Mouse (Mus musculus): Measurements from ENCODE around the gene Ccdc9b.

The Ccdc9b gene

DNA sequence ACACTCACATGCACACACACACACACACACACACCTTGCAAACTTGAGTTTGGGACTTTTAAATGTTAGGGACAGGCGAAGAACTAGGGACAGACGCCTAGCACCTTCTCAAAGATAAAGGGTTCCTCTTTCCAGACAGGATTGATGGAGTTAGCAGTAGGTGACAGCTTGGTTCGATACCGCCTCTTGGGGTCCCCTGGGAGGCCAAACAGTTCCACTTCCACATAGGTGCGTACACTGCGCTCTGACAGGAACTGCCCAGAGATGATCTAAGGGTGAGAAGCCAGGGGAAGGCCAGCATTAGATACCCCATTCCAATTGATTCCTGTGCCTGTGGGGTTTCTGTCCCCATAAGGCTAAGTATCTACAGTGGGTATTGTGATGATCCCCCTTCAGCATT lies 48.8 kb downstream of the Ccdc9b start:
- DNase-seq (ENCODE audit: low spot score in 2 of 2): no peak

DNA sequence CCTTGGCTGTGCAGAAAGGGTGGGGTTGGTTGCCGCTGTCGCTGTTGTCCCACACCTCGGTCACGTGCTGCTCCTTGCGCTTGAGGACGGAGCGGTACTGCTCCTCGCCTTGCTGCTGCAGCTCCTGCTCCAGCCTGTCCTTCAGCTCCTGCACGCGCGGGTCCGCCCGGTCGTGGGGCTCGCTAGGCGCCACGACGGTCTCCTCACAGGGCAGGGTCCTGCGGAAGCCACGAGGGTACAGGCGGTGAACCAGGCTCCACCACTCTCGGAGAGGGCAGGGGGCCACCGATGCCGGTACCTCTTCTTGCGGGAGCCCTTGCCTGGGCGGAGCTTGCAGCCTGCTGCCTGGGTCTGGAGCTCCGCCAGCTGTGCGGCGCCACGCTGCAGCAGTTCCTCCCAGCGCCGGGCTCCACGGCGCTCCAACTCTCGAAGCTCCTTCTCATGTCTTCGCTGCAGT lies 51.4 kb downstream of the Ccdc9b start:
- DNase-seq (ENCODE audit: low spot score in 2 of 2): no peak

DNA sequence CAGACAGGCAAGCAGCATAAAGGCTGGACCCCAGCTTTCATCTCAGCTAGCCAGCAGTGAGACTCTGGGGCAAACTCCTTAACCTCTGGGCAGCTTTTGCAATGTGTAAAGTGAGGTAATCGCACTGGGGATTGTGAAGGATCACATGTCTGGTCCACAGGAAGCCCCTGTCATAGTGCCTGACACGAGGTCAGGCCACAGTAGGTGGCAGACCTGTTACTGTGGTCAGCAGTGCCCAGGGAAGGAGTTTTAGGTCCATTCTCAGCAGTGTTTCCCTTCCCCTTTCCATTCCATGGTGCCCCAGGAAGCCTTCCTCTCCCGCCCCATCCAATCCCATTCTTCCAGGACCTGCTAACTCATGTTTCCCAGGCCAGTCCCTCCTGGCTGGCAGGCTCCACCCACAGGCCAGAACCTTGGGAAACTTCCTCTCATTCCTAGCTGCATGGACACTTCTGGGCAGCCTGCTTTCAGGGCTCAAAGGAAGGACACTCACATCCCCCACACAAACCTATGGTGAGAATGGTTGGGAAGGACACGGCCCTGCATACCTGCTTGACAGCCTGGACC lies 52.7 kb downstream of the Ccdc9b start:
- no peak for DNase-seq (ENCODE audit: low spot score in 2 of 2)

DNA sequence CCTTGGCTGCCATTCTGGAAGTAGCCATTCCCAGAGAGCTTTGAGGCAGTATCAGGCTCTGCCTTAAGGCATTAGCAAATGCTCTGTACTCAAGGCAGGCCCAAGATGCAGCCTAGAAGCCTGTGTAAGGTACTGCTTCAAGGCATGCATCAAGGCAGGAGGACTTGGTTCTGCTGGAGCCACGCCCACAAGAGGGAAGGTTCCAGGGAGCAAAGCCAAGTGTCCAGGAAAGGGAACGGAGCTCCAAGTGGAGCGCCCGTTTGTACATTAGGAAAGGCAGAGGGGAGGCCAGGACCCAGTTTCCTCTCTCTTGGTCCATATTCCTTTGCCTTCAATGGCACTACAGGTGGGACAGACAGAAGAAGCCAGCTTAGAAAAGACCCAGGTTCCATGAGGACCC lies 54.0 kb downstream of the Ccdc9b start:
- DNase-seq (ENCODE audit: low spot score in 2 of 2): no peak

DNA sequence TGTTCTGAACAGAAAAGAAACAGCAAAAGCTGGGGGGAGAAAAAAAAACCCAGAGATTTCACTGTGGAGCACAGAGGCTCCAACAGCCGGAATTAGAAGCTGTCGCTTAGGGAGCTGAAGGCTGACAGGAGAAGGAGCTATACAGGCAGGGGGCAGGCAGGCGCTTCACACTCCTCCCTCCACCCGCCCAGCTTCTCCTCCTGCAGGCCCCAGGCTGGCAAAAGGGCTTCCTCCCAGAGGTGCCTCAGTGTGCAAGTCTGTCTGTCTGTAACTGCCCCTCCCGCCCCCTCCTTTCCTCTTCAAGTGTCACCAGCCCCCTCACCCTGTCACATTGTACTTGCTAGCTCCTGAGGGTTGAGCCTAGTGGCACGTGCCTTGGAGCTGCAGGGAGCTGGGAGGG lies 56.0 kb downstream of the Ccdc9b start:
- peak in 1 of 2 experiments; percentile 68 for DNase-seq (ENCODE audit: low spot score in 2 of 2)
